Mouse (Mus musculus) embryonic fibroblast, embryonic 13.5 days (primary cell): ENCODE data around the gene Spsb1.

ENCODE experiments used
- CTCF ChIP-seq: IDR thresholded peaks from 2 replicates; pipeline ENCODE4 v1.5.1; 2011; ENCODE audit warnings: mild to moderate bottlenecking, control low read depth, low read length, moderate library complexity, borderline replicate concordance; ENCODE audit not compliant: insufficient read depth
- POLR2A ChIP-seq: IDR thresholded peaks from 2 replicates; pipeline ENCODE4 v1.6.1; 2011; ENCODE audit warnings: low read depth, mild to moderate bottlenecking, control low read depth, low read length, moderate library complexity

- TF ChIP-seq POLR2A (no peak), CTCF (no peak)
Measured at GRCm38 (mm10) chr4:149952201-149952600, 2.6 kb downstream of the Spsb1 start.
